Mouse (Mus musculus) liver (tissue): Measurements from ENCODE around the gene Cobll1.
"Not testable (repeated sequence)": the region's sequence is repeated elsewhere in the genome, so short reads cannot be mapped to it uniquely, and the experiment has no call there.

Experiments
- DNase-seq: peaks from one replicate; pipeline ENCODE4 v3.0.0-alpha.2; 2020; ENCODE audit warnings: mixed read lengths

Gene Cobll1

GRCm38 (mm10) chr2:65238964-65239570, at the start of gene Cobll1:
Cobll1 (minus strand) TSS chr2:65239403.
- DNase-seq, result peak; percentile 24

GRCm38 (mm10) chr2:65288696-65289095, 49.5 kb upstream of the Cobll1 start:
- no peak for DNase-seq

- peak; percentile 23 for DNase-seq
Measured at GRCm38 (mm10) chr2:65285380-65285779, 46.2 kb upstream of the Cobll1 start.

GRCm38 (mm10) chr2:65282979-65283378, 43.8 kb upstream of the Cobll1 start:
- DNase-seq, result no peak

- no peak for DNase-seq
Measured at GRCm38 (mm10) chr2:65279029-65279690, 40.0 kb upstream of the Cobll1 start.

GRCm38 (mm10) chr2:65275443-65276061, 36.3 kb upstream of the Cobll1 start:
- no peak for DNase-seq

- no peak for DNase-seq
Measured at GRCm38 (mm10) chr2:65273910-65274309, 34.7 kb upstream of the Cobll1 start.

- DNase-seq, result no peak
Measured at GRCm38 (mm10) chr2:65268731-65269130, 29.5 kb upstream of the Cobll1 start.

GRCm38 (mm10) chr2:65267834-65268233, 28.6 kb upstream of the Cobll1 start:
- no peak for DNase-seq

GRCm38 (mm10) chr2:65266576-65267299, 27.5 kb upstream of the Cobll1 start:
- DNase-seq, result no peak

- DNase-seq, result no peak
Measured at GRCm38 (mm10) chr2:65262251-65262650, 23.0 kb upstream of the Cobll1 start.

GRCm38 (mm10) chr2:65260828-65261227, 21.6 kb upstream of the Cobll1 start:
- DNase-seq, result not testable (repeated sequence)

GRCm38 (mm10) chr2:65260400-65260799, 21.2 kb upstream of the Cobll1 start:
- no peak for DNase-seq

- no peak for DNase-seq
Measured at GRCm38 (mm10) chr2:65257446-65257845, 18.2 kb upstream of the Cobll1 start.

- DNase-seq, result no peak
Measured at GRCm38 (mm10) chr2:65256494-65257254, 17.5 kb upstream of the Cobll1 start.

- no peak for DNase-seq
Measured at GRCm38 (mm10) chr2:65250589-65251104, 11.4 kb upstream of the Cobll1 start.

GRCm38 (mm10) chr2:65249575-65249974, 10.4 kb upstream of the Cobll1 start:
- DNase-seq, result no peak

GRCm38 (mm10) chr2:65240173-65240745, 1.1 kb upstream of the Cobll1 start:
- DNase-seq, result no peak

- peak; percentile 72 for DNase-seq
Measured at GRCm38 (mm10) chr2:65238171-65238963, 836 bp downstream of the Cobll1 start.

GRCm38 (mm10) chr2:65237610-65238170, 1.5 kb downstream of the Cobll1 start:
- DNase-seq, result peak; percentile 30

GRCm38 (mm10) chr2:65237116-65237515, 2.1 kb downstream of the Cobll1 start:
- no peak for DNase-seq
